Mouse (Mus musculus) heart, postnatal 0 days (tissue): ENCODE measurements at regions not wholly inside any gene's neighbourhood (a gene's known extent, or its start where the extent isn't known, plus 50 kb on each side); places are given as distances from the start of the nearest gene placed in this dataset.
A peak's percentile ranks its signal among the peaks of the same experiment; 100 is the strongest.

ENCODE experiments used
- ATAC-seq: fragments of 200-750 bp; cut with Nextera tagmentation; 2 replicates; pipeline ENCODE4 v1.8.0; 2017; ENCODE audit warnings: low read depth, moderate number of reproducible peaks, moderate library complexity; ENCODE audit not compliant: insufficient read depth
- DNase-seq: peaks from one replicate; pipeline ENCODE4 v3.0.0-alpha.2; 2016; ENCODE audit warnings: low spot score
- H3K27ac ChIP-seq: fragments of 300-500 bp; sonication (generic); 2 replicates; pipeline ENCODE4 v1.5.1; 2014; ENCODE audit warnings: low read depth, mild to moderate bottlenecking
- H3K27me3 ChIP-seq: fragments of 300-500 bp; sonication (generic); 2 replicates; pipeline ENCODE4 v1.6.1; 2014; ENCODE audit warnings: low read length, mixed read lengths; ENCODE audit not compliant: control insufficient read depth, insufficient read depth
- H3K36me3 ChIP-seq: fragments of 300-500 bp; sonication (generic); replicated peaks from 2 replicates; pipeline ENCODE4 v1.6.1; 2014; ENCODE audit warnings: low read length, mixed read lengths; ENCODE audit not compliant: control insufficient read depth, insufficient read depth
- H3K4me1 ChIP-seq: fragments of 300-500 bp; sonication (generic); 2 replicates; pipeline ENCODE4 v1.6.1; 2014; ENCODE audit warnings: antibody characterized with exemption; ENCODE audit not compliant: control insufficient read depth, insufficient read depth
- H3K4me2 ChIP-seq: fragments of 300-500 bp; sonication (generic); 2 replicates; pipeline ENCODE4 v1.6.1; 2014; ENCODE audit warnings: low read depth, mild to moderate bottlenecking, low read length, moderate library complexity
- H3K4me3 ChIP-seq: fragments of 300-500 bp; sonication (generic); 2 replicates; pipeline ENCODE4 v1.5.1; 2014; ENCODE audit warnings: low read depth, low read length
- H3K9ac ChIP-seq: fragments of 300-500 bp; sonication (generic); replicated peaks from 2 replicates; pipeline ENCODE4 v1.6.1; 2014; ENCODE audit warnings: low read depth, low read length, mixed read lengths
- H3K9me3 ChIP-seq: fragments of 300-500 bp; sonication (generic); replicated peaks from 2 replicates; pipeline ENCODE4 v1.6.1; 2016; ENCODE audit warnings: low read length; ENCODE audit not compliant: control insufficient read depth
- CTCF ChIP-seq: IDR thresholded peaks from 2 replicates; pipeline ENCODE4 v1.5.1; 2016; ENCODE audit warnings: antibody characterized with exemption, control low read depth, low read depth
- EP300 ChIP-seq: IDR thresholded peaks from 2 replicates; pipeline ENCODE4 v1.6.1; 2016; ENCODE audit warnings: antibody characterized with exemption, low read depth
- WGBS: fragments of 180-500 bp; shearing (Covaris S2); extraction: QIAGEN DNeasy Blood & Tissue Kit; methylation state at CpG from one replicate; pipeline ENCODE4 v1.1.7; 2014; 5-methylcytosine and 5-hydroxymethylcytosine counted together

DNA sequence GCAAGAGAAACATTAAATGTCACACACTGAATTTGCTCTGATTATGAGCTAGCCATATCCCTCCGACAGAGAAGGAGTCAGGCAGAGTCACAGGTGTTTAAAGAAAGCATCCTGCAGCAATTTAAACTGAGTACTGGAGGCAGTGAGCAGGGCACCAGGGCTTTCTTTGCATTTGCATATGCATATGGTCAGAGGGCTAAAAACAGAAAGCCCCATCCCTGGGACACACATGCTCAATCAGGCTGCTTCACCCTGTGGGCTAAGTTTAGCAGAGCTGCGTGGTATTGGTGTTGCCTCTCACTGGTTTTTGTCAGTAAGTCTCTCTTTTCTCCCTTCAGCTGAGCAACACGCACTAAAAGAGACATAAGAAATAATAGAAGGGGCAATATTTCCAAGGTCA, 289.9 kb upstream of the Rps6ka3 start:
- Histone ChIP-seq H3K4me2 (no peak overlapping the region), H3K27me3 (0 out of 2 replicates have a peak, but pooled peaks cover 5% of the 10 kb centered on the region), H3K36me3 (no peaks in the 10 kb centered on the region), H3K27ac (no peak overlapping the region), H3K4me3 (no peak overlapping the region), H3K9me3 (no peaks in the 10 kb centered on the region), H3K9ac (no peak overlapping the region), H3K4me1 (no peaks in the 10 kb centered on the region)
- TF ChIP-seq EP300 = no peak
- DNase-seq (no peak), ATAC-seq (no peak)
- WGBS = 45% methylated on average over 3 of the region's 3 CpGs

DNA sequence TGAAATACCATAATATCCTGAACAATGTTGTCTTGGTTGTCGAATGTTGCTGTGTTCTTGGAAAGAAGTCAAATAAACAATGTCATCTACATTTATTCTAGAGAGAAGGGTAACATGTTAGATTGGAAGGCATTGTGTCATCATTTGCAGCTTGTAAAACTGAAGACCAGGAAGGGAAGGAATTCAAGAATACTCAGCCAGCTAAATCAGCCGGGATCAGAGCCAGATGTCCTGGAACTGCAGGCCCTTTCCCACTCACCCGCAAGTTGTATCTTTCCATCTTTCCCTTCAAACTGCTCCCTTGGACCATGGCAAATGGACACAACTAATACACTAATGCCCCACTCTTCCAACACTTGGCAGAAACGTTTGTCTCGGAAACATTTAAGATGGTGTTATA, 288.7 kb upstream of the Rps6ka3 start:
- TF ChIP-seq EP300 (no peak), CTCF (no peak)
- 54% methylated on average over 5 of the region's 5 CpGs for WGBS
- Histone ChIP-seq H3K9me3 (no peaks in the 10 kb centered on the region), H3K4me3 (no peak overlapping the region), H3K4me2 (no peak overlapping the region), H3K27me3 (0 out of 2 replicates have a peak, but pooled peaks cover 5% of the 10 kb centered on the region), H3K27ac (no peak overlapping the region), H3K9ac (no peak overlapping the region), H3K4me1 (no peaks in the 10 kb centered on the region), H3K36me3 (no peaks in the 10 kb centered on the region)
- DNase-seq = no peak
- ATAC-seq = no peak

DNA sequence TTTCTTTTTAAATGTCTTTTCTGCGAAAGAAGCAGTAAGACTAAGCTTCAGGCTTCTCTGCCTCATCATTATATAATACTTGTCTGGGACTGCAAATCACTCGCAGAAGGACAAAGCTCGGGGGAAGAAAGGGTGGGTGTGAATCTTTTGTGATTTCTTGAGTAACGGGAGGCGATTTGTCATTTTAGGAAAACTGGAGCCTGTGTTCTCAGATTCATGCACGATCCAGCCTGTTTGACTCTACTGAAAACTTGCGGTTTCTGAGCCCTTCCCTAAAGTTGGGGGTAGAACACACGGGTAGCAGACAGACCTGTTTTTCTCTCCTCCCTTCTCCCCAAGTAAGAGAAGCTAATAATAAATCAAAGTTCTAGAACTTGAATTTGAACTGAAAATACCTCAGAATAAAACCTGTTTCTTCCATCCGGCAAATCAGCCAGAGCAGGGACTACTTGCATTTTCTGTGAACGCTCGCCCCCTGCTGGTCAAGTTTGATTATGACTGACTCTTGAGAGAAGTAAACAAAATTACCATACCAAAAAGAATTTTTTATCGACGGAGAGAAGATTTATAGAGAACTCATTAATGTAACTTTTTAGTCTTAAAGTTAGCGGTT, 288.2 kb upstream of the Rps6ka3 start:
- DNase-seq = peak; percentile 8
- H3K27ac ChIP-seq = no peak overlapping the region
- TF ChIP-seq CTCF (peak; percentile 49), EP300 (no peak)
- H3K36me3 ChIP-seq = no peaks in the 10 kb centered on the region
- H3K4me1 ChIP-seq = no peaks in the 10 kb centered on the region
- H3K4me3 ChIP-seq = peak overlapping the region; percentile 11; the same call in 1 of the 2 replicates
- H3K4me2 ChIP-seq = peak overlapping the region; percentile 25; the same call in 1 of the 2 replicates
- H3K27me3 ChIP-seq = 0 out of 2 replicates have a peak, but pooled peaks cover 5% of the 10 kb centered on the region
- H3K9me3 ChIP-seq = no peaks in the 10 kb centered on the region
- H3K9ac ChIP-seq = no peak overlapping the region
- ATAC-seq = no peak
- WGBS = 30% methylated on average over 14 of the region's 14 CpGs

DNA sequence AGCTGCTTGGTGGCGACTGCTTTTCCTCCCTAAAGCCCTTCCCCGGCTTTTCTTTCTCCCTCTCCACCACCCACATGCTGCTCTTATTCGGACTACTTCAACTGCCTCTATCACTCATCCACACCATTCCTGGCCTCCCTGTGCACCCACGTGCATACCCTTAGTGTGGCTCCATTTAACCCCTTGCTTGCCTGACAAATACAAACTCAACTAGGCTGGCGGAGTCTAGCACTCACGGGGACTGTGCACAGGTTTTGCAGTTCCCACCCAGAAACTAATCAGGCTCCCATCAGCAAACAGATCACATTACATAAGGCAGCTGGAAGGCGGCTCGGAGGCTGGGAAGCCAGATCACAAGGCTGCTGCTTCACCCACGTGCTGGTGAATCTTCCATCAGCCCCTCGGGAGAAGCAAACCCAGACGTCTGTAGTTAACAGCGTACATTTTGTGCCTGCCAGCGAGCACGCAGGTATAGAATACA, 287.0 kb upstream of the Rps6ka3 start:
- WGBS = 20% methylated on average over 14 of the region's 14 CpGs
- Histone ChIP-seq H3K27ac (no peak overlapping the region), H3K27me3 (0 out of 2 replicates have a peak, but pooled peaks cover 5% of the 10 kb centered on the region), H3K4me3 (0 out of 2 replicates have a peak overlapping the region, but pooled peaks have one; percentile 15), H3K9me3 (no peaks in the 10 kb centered on the region), H3K4me2 (peak overlapping the region; percentile 44), H3K9ac (no peak overlapping the region), H3K4me1 (no peaks in the 10 kb centered on the region), H3K36me3 (no peaks in the 10 kb centered on the region)
- no peak for TF ChIP-seq EP300
- no peak for DNase-seq
- no peak for ATAC-seq

DNA sequence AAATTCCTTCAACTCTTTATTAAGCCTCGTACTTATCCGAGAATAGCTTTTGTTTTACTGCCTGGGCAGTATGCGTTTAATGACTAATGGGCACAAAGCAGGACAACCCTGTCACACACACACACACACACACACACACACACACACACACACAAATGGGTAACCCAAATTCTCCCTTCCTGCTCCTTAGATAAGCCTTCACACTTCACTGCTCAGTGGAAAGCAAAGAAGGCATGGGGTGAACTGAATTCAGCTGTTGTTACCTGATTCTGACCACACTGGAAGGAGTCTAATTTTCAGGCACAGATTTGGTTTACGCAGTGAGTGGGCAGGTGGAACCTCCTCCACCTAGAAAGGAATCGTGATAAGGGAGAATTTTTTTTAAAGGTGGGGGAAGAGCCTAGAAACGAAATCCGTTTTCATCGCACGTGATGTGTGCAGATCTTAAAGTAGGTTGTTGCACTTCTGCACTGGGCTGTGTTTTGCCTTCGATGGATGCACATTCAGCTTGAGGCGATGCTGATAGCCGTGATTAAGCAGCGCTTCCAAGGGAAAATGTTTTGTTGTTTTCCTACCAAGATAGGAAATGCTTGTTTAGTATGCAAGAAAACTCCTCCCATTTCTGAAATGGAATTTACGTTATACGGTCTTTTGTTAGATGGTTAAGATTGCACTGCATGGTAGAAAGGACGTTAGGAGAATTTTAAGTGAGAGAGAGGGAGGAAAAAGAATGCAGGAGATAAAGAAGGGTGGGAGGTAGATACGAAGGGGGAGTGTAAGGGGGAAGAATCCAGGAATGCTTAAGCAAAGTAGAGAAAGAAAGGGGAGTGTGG, 286.2 kb upstream of the Rps6ka3 start:
- 38% methylated on average over 17 of the region's 17 CpGs for WGBS
- H3K4me1 ChIP-seq = no peaks in the 10 kb centered on the region
- no peaks in the 10 kb centered on the region for H3K9me3 ChIP-seq
- H3K4me3 ChIP-seq = no peak overlapping the region
- DNase-seq (no peak), ATAC-seq (no peak)
- H3K36me3 ChIP-seq = no peaks in the 10 kb centered on the region
- H3K4me2 ChIP-seq = peak overlapping the region; percentile 44; the same call in 1 of the 2 replicates
- no peak for TF ChIP-seq CTCF
- TF ChIP-seq EP300 = no peak
- no peak overlapping the region for H3K9ac ChIP-seq
- 0 out of 2 replicates have a peak, but pooled peaks cover 5% of the 10 kb centered on the region for H3K27me3 ChIP-seq
- H3K27ac ChIP-seq = no peak overlapping the region
